Mouse (Mus musculus) kidney, adult 2 months (tissue): Measurements from ENCODE around the gene Stk11ip. TPM values are rescaled to one million over a fixed set of nuclear protein-coding genes. Genes with fewer than 3 reads are reported as not detected.

Experiments
- DNase-seq: peaks from one replicate; pipeline ENCODE4 v3.0.0; 2021
- H3K27ac ChIP-seq: fragments of 200-500 bp; 2 replicates; pipeline ENCODE4 v1.5.1; 2012; ENCODE audit warnings: low read depth, low read length, control low read depth, inconsistent platforms; ENCODE audit not compliant: insufficient read depth
- H3K27me3 ChIP-seq: fragments of 200-500 bp; replicated peaks from 2 replicates; pipeline ENCODE4 v1.6.1; 2012; ENCODE audit warnings: mild to moderate bottlenecking, moderate library complexity, low read length, inconsistent platforms; ENCODE audit not compliant: control insufficient read depth, insufficient read depth
- H3K36me3 ChIP-seq: fragments of 200-500 bp; 2 replicates; pipeline ENCODE4 v1.6.1; 2012; ENCODE audit warnings: mild to moderate bottlenecking, moderate library complexity, low read length, inconsistent platforms; ENCODE audit not compliant: control insufficient read depth, insufficient read depth
- H3K4me1 ChIP-seq: fragments of 200-500 bp; 2 replicates; pipeline ENCODE4 v1.6.1; 2011; ENCODE audit warnings: low read length; ENCODE audit not compliant: control insufficient read depth, insufficient read depth
- H3K4me3 ChIP-seq: fragments of 200-500 bp; 2 replicates; pipeline ENCODE4 v1.5.1; 2011; ENCODE audit warnings: mild to moderate bottlenecking, low read depth, low read length, control low read depth; ENCODE audit not compliant: insufficient read depth
- CTCF ChIP-seq: fragments of 200-500 bp; conservative IDR thresholded peaks from 2 replicates; pipeline ENCODE4 v1.5.1; 2011; ENCODE audit warnings: low read depth, mild to moderate bottlenecking, control low read depth, low read length, moderate library complexity, mixed read lengths; ENCODE audit not compliant: insufficient read depth, insufficient read length
- POLR2A ChIP-seq: fragments of 200-500 bp; IDR thresholded peaks from one replicate; pipeline ENCODE4 v1.6.1; 2011; ENCODE audit warnings: low read depth, low read length, control low read depth
- WGBS: fragments of 180-500 bp; shearing (Covaris S2); methylation state at CpG from one replicate; pipeline ENCODE4 v1.1.7; 2018; 5-methylcytosine and 5-hydroxymethylcytosine counted together
- polyA plus RNA-seq: library from polyadenylated mRNA; depleted of rRNA; stranded (reverse); fragments of >200 nt; gene quantifications from 2 replicates; pipeline ENCODE4 v1.2.3, GENCODE M21; 2012

Stk11ip gene
- polyA plus RNA-seq, 1 experiment: 15.5 TPM

DNA sequence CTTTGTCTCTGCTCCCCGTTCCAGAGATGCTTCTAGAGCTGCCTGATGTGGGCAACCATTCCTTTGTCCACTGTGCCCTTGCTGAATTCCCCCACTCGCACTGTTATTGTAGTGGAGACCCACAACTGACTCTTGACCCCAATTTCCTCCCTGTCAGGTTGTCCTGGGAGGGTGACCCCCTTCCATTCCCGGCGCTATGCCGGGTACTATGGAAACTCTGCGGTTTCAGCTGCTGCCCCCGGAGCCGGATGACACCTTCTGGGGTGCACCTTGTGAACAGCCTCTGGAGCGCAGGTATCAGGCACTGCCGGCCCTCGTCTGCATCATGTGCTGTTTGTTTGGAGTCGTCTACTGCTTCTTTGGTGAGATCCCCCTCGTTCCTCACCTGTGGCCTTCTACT, 41.3 kb upstream of the Stk11ip start:
- no peak for DNase-seq
- no peaks in the 10 kb centered on the region for H3K36me3 ChIP-seq

DNA sequence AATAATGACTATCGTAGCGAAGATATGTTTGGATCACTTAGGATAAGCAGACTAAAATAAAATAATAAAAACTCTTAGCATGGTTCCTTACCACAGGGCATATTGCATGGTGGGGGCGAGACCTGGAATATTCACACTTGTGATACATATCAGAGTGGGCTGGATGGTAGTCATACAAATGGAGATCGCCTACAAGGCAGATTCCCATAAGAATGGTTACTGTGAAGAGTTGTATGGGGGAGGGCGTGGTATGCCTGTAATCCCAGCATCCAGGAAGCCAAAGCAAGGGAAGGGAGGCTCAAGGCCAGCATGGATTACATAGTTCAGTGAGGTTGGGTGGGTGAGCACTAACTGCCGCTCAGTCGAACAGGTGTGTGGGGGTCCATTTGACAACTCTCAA, 40.6 kb upstream of the Stk11ip start:
- peaks cover 8% of the 10 kb centered on the region; the same call in 1 of the 2 replicates for H3K4me1 ChIP-seq
- no peak overlapping the region for H3K4me3 ChIP-seq
- no peaks in the 10 kb centered on the region for H3K36me3 ChIP-seq
- WGBS: 87% methylated on average over 7 of the region's 7 CpGs
- DNase-seq: no peak
- no peaks in the 10 kb centered on the region for H3K27me3 ChIP-seq
- H3K27ac ChIP-seq: no peak overlapping the region
- TF ChIP-seq CTCF: no peak
- TF ChIP-seq POLR2A: no peak

More for the DNA sequence above, 41.3 kb upstream of the Stk11ip start:
- WGBS: 17% methylated on average over 13 of the region's 13 CpGs
- no peak overlapping the region for H3K27ac ChIP-seq
- no peaks in the 10 kb centered on the region for H3K27me3 ChIP-seq
- TF ChIP-seq POLR2A (no peak), CTCF (no peak)
- no peak overlapping the region for H3K4me3 ChIP-seq
- peaks cover 8% of the 10 kb centered on the region; the same call in 1 of the 2 replicates for H3K4me1 ChIP-seq

GRCm38 (mm10) chr1:75486561-75486960, 34.8 kb upstream of the Stk11ip start:
- WGBS: 12% methylated on average over 24 of the region's 24 CpGs
- Histone ChIP-seq H3K4me1 (peaks cover 8% of the 10 kb centered on the region), H3K4me3 (no peak overlapping the region), H3K36me3 (no peaks in the 10 kb centered on the region), H3K27me3 (no peaks in the 10 kb centered on the region), H3K27ac (no peak overlapping the region)
- TF ChIP-seq CTCF: no peak
- no peak for TF ChIP-seq POLR2A
- DNase-seq: peak; percentile 67

GRCm38 (mm10) chr1:75487040-75487404, 34.3 kb upstream of the Stk11ip start:
- Histone ChIP-seq H3K27ac (no peak overlapping the region), H3K27me3 (no peaks in the 10 kb centered on the region), H3K4me1 (peaks cover 8% of the 10 kb centered on the region), H3K4me3 (peak overlapping the region; percentile 48), H3K36me3 (no peaks in the 10 kb centered on the region)
- no peak for TF ChIP-seq CTCF
- no peak for TF ChIP-seq POLR2A
- no peak for DNase-seq
- 3% methylated on average over 13 of the region's 13 CpGs for WGBS

GRCm38 (mm10) chr1:75487405-75488161, 33.7 kb upstream of the Stk11ip start:
- TF ChIP-seq CTCF (no peak), POLR2A (no peak)
- H3K27ac ChIP-seq: no peak overlapping the region
- peaks cover 8% of the 10 kb centered on the region for H3K4me1 ChIP-seq
- peak overlapping the region; percentile 48 for H3K4me3 ChIP-seq
- H3K36me3 ChIP-seq: no peaks in the 10 kb centered on the region
- WGBS: 1% methylated on average over 62 of the region's 62 CpGs
- H3K27me3 ChIP-seq: no peaks in the 10 kb centered on the region
- peak; percentile 93 for DNase-seq

DNA sequence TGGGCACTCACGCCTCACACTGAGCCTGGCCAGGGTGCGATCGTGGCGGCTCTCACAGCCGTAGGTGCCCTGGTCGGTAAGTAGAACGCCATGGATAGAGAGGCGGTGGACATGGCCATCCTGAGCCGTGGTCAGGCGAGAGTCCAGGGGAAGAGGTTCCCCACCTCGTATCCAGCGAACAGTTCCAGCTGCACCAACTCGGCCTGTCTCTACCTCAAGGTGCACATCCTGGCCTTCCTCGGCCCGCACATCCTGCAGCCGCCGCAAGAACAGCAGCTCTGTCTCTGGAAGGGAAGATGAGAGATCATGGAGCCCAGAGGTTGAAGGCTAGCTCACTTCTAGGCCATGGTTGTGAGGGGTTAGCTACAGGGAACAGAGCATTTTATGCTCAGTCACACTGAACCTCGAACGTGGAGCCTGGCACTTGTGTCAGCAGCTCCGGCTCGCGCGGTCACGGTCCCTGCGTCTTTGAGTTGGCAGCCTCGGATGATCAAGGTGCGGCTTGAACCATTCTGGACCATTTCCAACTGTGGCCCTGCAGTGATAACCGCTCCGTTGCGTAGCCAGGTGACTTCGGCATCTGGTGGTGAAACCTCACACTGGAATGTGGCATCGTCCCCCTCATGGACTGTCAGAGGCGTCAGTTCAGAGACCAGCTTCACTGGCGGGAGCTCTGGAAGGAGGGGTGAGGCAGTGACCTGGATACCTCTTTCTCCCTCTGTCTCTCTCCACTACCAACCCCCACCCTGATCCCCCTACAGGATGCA, 30.4 kb upstream of the Stk11ip start:
- Histone ChIP-seq H3K4me1 (peaks cover 8% of the 10 kb centered on the region), H3K27ac (no peak overlapping the region), H3K36me3 (no peaks in the 10 kb centered on the region), H3K27me3 (no peaks in the 10 kb centered on the region), H3K4me3 (no peak overlapping the region)
- WGBS: 93% methylated on average over 34 of the region's 34 CpGs
- no peak for TF ChIP-seq CTCF
- TF ChIP-seq POLR2A: no peak
- DNase-seq: no peak

DNA sequence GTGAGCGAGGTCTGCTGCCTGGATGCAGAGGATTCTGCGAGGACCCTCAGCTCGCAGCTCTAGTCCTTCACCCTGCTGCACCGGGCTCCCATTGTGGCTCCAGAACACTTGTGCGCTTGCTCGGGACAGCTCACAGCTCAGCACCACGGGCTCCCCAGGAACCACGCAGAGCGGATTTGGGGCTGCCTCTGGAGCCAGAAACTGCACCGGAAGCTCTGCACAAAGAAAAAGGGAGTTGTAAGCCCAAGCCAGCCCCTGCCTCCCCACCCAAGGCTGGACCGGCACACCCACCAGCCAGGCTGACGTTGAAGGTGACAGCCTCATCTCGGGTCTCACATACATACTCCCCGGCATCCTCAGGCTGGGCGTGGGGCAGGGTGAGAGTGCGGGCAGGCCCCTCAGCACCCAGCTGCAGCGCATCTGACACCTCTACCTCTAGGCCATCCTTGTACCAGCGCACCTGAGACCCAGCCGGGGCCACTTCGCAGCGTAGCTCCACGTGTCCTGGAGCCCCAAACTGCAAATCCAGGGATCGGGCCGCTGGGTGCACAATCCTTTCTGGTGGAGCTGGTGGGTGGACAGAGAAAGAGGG, 28.7 kb upstream of the Stk11ip start:
- Histone ChIP-seq H3K27me3 (no peaks in the 10 kb centered on the region), H3K36me3 (no peaks in the 10 kb centered on the region), H3K4me1 (no peaks in the 10 kb centered on the region), H3K27ac (no peak overlapping the region), H3K4me3 (no peak overlapping the region)
- 89% methylated on average over 24 of the region's 24 CpGs for WGBS
- DNase-seq: no peak
- TF ChIP-seq POLR2A (no peak), CTCF (no peak)
